Mouse (Mus musculus) adrenal gland, adult (tissue): Measurements from ENCODE around the gene Pnkd.

Experiments used
- DNase-seq, 2 experiments: peaks; one replicate each; pipeline ENCODE4 v3.0.0; 2022 to 2023; ENCODE audit warnings: low spot score in 1 of 2; ENCODE audit not compliant: inconsistent age in 2 of 2

Gene Pnkd

DNA sequence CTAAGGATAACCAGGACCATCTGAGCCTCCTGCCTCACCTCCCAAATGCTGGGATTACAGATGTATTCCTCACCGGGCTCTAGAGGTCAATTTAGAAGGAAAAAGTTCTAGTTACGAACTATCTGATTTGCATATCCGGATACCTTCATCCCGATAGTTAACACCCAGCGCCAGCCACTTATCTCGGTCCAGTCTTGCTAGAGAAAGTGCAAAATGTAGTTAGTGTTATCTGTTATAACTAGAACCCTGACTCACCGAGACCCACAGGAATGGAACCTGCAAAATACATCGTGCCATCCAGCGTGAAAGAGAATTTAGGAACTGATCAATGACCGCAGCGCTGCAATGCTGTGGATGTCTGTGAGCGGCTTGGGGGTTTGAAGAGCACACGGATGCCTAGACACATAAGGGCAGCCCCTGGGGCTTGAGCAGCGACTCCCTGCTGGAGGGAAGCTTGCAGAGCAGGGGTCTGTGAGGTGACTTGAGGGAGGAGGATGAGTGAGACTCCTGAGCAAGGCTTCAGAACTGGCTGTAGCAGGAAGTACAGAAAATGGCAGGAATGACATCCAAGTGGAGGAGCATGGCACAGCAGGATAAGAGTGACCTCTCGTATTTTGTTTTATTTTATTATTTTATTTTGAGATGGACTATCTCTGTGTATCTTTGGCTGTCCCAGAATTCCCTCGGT is 116.4 kb downstream of the Pnkd start:
- no peak for DNase-seq
